8 mouse cellular contexts compared by ENCODE assay signal in genomic region chr13:41219687-41220303, GRCm38 (mm10). TPM values are rescaled to one million over a fixed set of nuclear protein-coding genes. Genes with fewer than 3 reads are reported as not detected.
DNase-seq lines count a peak whose midpoint lies in the region; ATAC-seq and TF ChIP-seq lines count a peak whose summit lies in the region.

No protein-coding gene starts in this region.

- H3K4me3 ChIP-seq in heart, embryonic 11.5 days (ENCODE audit: low read depth, low read length) = peak overlapping the region; percentile 48
- H3K4me3 ChIP-seq in testis, adult 2 months (ENCODE audit: control insufficient read depth, low read depth, low read length) = peak overlapping the region; percentile 86
- H3K4me3 ChIP-seq in hindbrain, embryonic 11.5 days (ENCODE audit: low read depth, low read length) = peak overlapping the region; percentile 73

- TF ChIP-seq CTCF in testis, adult 2 months (IDR thresholded peaks at IDR 0.05; ENCODE audit: control insufficient read depth, insufficient read depth, insufficient replicate concordance, low read depth, low read length) = no peak

- peak; percentile 24; the same call in 1 of the 2 replicates for ATAC-seq in heart, embryonic 11.5 days (replicated peaks; ENCODE audit: insufficient number of reproducible peaks, low FRiP score, low TSS enrichment)
- ATAC-seq in hindbrain, embryonic 11.5 days (ENCODE audit: low FRiP score) = peak; percentile 87
- ATAC-seq in megakaryocyte-erythroid progenitor cell, adult 5-6 weeks (replicated peaks; ENCODE audit: low FRiP score, low TSS enrichment, poor library complexity, severe bottlenecking) = 0 out of 2 replicates have a peak, but pooled peaks have one; percentile 16

- TF ChIP-seq POLR2A in testis, adult 2 months (IDR thresholded peaks at IDR 0.05; ENCODE audit: control insufficient read depth, low read depth, low read length) = peak; percentile 54; the same call in 1 of the 2 replicates

- peak overlapping the region; percentile 69 for H3K9ac ChIP-seq in heart, embryonic 11.5 days (ENCODE audit: low read depth, low read length)
- peak overlapping the region; percentile 89 for H3K9ac ChIP-seq in hindbrain, embryonic 11.5 days (ENCODE audit: low read depth, low read length)

- H3K9me3 ChIP-seq in heart, embryonic 11.5 days (replicated peaks; ENCODE audit: control insufficient read depth, low read length) = no peaks in the 10 kb centered on the region; the same call in 1 of the 2 replicates
- H3K9me3 ChIP-seq in hindbrain, embryonic 11.5 days (ENCODE audit: control insufficient read depth, low read length) = no peaks in the 10 kb centered on the region

- peaks cover 3% of the 10 kb centered on the region; the same call in 1 of the 2 replicates for H3K27me3 ChIP-seq in heart, embryonic 11.5 days (ENCODE audit: control insufficient read depth, insufficient read depth, low read length)
- H3K27me3 ChIP-seq in testis, adult 2 months (ENCODE audit: control insufficient read depth, insufficient read depth, low read length) = no peaks in the 10 kb centered on the region
- H3K27me3 ChIP-seq in hindbrain, embryonic 11.5 days (ENCODE audit: control insufficient read depth, insufficient read depth, low read length) = no peaks in the 10 kb centered on the region

- intact Hi-C loops in heart, postnatal 14 days (cut with DNase I) = no loop called here

- WGBS in heart, embryonic 11.5 days (ENCODE audit: insufficient replicate concordance) = 4% methylated on average over 39 of the region's 39 CpGs
- 3% methylated on average over 37 of the region's 39 CpGs for WGBS in hindbrain, embryonic 11.5 days

- H3K4me1 ChIP-seq in heart, embryonic 11.5 days (ENCODE audit: control insufficient read depth, insufficient read depth, low read length) = no peaks in the 10 kb centered on the region
- H3K4me1 ChIP-seq in testis, adult 2 months (ENCODE audit: control insufficient read depth, insufficient read depth, low read length) = peaks cover 5% of the 10 kb centered on the region
- H3K4me1 ChIP-seq in hindbrain, embryonic 11.5 days (replicated peaks; ENCODE audit: control insufficient read depth, insufficient read depth, low read length) = no peaks in the 10 kb centered on the region

- no peaks in the 10 kb centered on the region for H3K36me3 ChIP-seq in heart, embryonic 11.5 days (ENCODE audit: control insufficient read depth, insufficient read depth, low read length)
- peaks cover 1% of the 10 kb centered on the region; the same call in 1 of the 2 replicates for H3K36me3 ChIP-seq in testis, adult 2 months (ENCODE audit: control insufficient read depth, insufficient read depth, low read length)
- no peaks in the 10 kb centered on the region for H3K36me3 ChIP-seq in hindbrain, embryonic 11.5 days (ENCODE audit: control insufficient read depth, insufficient read depth, low read length)

- H3K27ac ChIP-seq in heart, embryonic 11.5 days (ENCODE audit: low read depth, low read length) = no peak overlapping the region
- H3K27ac ChIP-seq in testis, adult 2 months (ENCODE audit: control insufficient read depth, insufficient read depth, low read depth, low read length) = peak overlapping the region; percentile 60
- H3K27ac ChIP-seq in hindbrain, embryonic 11.5 days (ENCODE audit: low read depth, low read length) = peak overlapping the region; percentile 67

- DNase-seq in heart, postnatal 14 days = no peak
- DNase-seq in testis, postnatal 14 days (ENCODE audit: low spot score) = no peak
- peak; percentile 74 for DNase-seq in hindbrain, embryonic 11.5 days (ENCODE audit: low spot score)
- DNase-seq in urinary bladder, adult 2 months (ENCODE audit: low spot score) = no peak
- no peak for DNase-seq in ovary, postnatal 14 days (ENCODE audit: low spot score)

- H3K4me2 ChIP-seq in heart, embryonic 11.5 days = peak overlapping the region; percentile 62
- peak overlapping the region; percentile 37 for H3K4me2 ChIP-seq in hindbrain, embryonic 11.5 days (replicated peaks; ENCODE audit: low read depth, low read length)

RNA-seq across cellular contexts. Expression of gene Elovl2, which starts 0.4 kb away (rescaled TPM):
- 1.9 and 3.7 TPM in 2 replicates for polyA plus RNA-seq in heart, embryonic 11.5 days (2014; fragmentation: Nextera tagmentation; extraction: Ambion mirVana)
- total RNA-seq in heart, postnatal 14 days (2021) = under 1 TPM; 0.19 to 0.37 TPM
- 102 and 132 TPM in 2 replicates for polyA plus RNA-seq in testis, adult 2 months (2012; rRNA removed)
- polyA plus RNA-seq in hindbrain, embryonic 11.5 days (2014; fragmentation: Nextera tagmentation; extraction: Ambion mirVana) = 37.3 and 45.6 TPM in 2 replicates
- total RNA-seq in megakaryocyte-erythroid progenitor cell, adult 5-6 weeks (2014; fragmentation: Nextera tagmentation) = not detected in 2 replicates
- not detected in 2 replicates for total RNA-seq in megakaryocyte-erythroid progenitor cell, adult 5-6 weeks (2017)
- 0.07 and 0.16 TPM in 2 replicates for polyA plus RNA-seq in urinary bladder, adult 2 months (2012; rRNA removed)

RNA-seq across cellular contexts. Expression of gene Smim13, which starts 29.8 kb away (rescaled TPM):
- polyA plus RNA-seq in heart, embryonic 11.5 days (2014; fragmentation: Nextera tagmentation; extraction: Ambion mirVana) = 8.7 and 12.9 TPM in 2 replicates
- 10 to 100 TPM; 22.5 to 22.7 TPM for total RNA-seq in heart, postnatal 14 days (2021)
- 14.3 and 16.2 TPM in 2 replicates for polyA plus RNA-seq in testis, adult 2 months (2012; rRNA removed)
- polyA plus RNA-seq in hindbrain, embryonic 11.5 days (2014; fragmentation: Nextera tagmentation; extraction: Ambion mirVana) = 11.0 and 13.9 TPM in 2 replicates
- 24.5 and 26.4 TPM in 2 replicates for total RNA-seq in megakaryocyte-erythroid progenitor cell, adult 5-6 weeks (2014; fragmentation: Nextera tagmentation)
- 23.5 and 28.6 TPM in 2 replicates for total RNA-seq in megakaryocyte-erythroid progenitor cell, adult 5-6 weeks (2017)
- 9.0 and 10.4 TPM in 2 replicates for polyA plus RNA-seq in urinary bladder, adult 2 months (2012; rRNA removed)

RNA-seq across cellular contexts. Expression of gene Gm17364, which starts 54.0 kb away (rescaled TPM):
- not detected in 2 replicates for polyA plus RNA-seq in heart, embryonic 11.5 days (2014; fragmentation: Nextera tagmentation; extraction: Ambion mirVana)
- total RNA-seq in heart, postnatal 14 days (2021) = not detected
- polyA plus RNA-seq in testis, adult 2 months (2012; rRNA removed) = not detected in 2 replicates
- polyA plus RNA-seq in hindbrain, embryonic 11.5 days (2014; fragmentation: Nextera tagmentation; extraction: Ambion mirVana) = not detected in 2 replicates
- not detected in 2 replicates for total RNA-seq in megakaryocyte-erythroid progenitor cell, adult 5-6 weeks (2014; fragmentation: Nextera tagmentation)
- total RNA-seq in megakaryocyte-erythroid progenitor cell, adult 5-6 weeks (2017) = not detected in 2 replicates
- not detected in 2 replicates for polyA plus RNA-seq in urinary bladder, adult 2 months (2012; rRNA removed)

Comparison
In these comparisons a context has a peak if more than half of its experiments do, and no peak if none do; other contexts are left out.
1. ATAC-seq: peak in every context shown above with its lines; median percentile 87 in hindbrain, embryonic 11.5 days; 24 in heart, embryonic 11.5 days; 16 in megakaryocyte-erythroid progenitor cell, adult 5-6 weeks.